Mouse (Mus musculus): Measurements from ENCODE around the gene Qdpr. TPM values are rescaled to one million over a fixed set of nuclear protein-coding genes. Genes with fewer than 3 reads are reported as not detected.

Qdpr gene
- 577 TPM for polyA plus RNA-seq (2014; fragmentation: Illumina TruSeq; extraction: RNeasy Lipid Tissue Mini Kit (QIAGEN cat#74804); ENCODE audit: low read depth, low replicate concordance)

DNA sequence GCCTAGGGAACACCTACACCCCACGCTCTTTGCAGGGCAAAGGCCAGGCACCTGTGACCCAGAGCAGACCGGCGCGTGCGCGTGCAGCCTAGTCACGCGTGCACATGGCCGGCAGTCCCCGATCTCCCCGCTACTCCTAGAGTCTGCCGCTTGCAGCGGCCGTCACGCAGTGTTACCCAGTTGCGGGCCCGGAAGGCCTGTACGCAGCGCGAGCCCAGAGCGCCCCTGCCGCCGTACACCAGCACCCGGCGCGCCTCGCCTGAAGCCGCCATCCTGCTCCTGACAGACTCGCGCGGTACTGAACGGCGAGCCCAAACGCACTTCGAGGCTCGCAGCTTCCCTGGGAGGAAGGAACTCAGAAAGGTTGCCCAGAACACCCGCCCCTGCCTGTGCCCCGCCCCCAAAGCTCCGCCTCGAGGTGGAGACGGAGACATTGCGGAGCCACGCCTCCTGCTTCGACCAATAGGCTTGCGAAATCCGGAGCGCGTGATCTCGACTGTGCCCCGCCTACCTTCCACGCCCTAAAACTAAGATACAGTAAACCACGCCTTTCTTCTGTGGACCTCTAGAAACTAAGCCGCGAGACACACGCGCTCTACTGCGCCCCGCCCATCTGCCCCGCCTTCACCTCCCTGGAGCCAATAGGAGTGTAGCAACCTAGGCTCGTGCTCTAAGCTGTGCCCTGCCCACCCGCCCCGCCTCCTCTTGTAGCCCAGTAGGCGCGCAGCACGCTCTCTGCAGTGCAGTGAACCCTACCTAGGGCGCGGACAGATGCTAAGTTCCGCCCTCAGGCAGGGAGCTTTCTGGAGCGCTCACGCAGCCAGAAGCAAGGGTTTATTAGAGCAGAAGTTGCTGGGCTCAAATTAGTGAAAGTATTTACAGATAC is at the start of gene Qdpr:
Gene Qdpr (minus strand): TSS at position 406 of the 886 bp plus-strand sequence.

DNA sequence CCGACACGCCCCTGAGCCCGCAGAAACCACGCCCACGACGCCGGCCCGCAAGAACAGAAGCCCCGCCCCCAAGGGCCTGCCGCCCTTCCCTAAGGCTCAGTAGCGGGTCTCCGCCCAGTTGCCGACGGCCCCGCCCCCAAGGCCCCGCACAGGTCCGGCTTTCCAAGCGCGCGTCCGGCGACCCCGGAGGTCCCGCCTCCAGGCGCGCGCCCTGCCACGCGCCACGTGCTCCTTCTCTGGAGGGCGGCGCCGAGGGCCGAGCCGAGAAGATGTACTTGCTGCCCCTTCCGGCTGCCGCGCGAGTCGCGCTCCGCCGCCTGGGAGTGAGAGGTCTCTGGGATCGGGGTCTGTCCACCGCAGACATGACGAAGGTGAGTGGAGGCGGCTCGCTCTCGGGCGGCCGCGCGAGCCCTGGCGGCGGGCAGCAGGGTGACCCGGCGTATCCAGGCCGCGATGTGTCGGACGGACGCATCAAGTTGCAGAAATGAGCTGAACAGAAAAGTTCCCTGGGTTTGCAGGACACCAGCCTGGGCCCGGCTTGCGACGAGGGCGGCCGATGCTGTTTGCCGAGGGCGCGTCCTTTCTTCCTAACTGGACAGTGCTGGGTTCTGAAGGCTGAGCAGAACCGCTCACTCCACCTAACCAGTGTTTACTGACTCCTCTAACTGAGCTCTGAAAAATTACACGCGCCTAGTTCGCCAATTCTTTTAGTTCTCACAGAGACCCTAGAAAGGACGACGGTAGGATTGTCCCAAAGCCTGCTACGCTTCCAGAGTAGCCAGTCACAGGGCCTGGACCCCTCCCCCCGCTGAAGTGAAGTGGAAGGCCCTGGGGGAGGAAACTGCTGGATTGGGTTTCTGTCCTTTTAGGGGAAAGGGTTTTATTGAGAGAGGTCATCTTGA is 43.4 kb upstream of the Qdpr start, which contains the start of gene Lap3:
Gene Lap3 (plus strand): TSS at position 184 of the 902 bp plus-strand sequence.

DNA sequence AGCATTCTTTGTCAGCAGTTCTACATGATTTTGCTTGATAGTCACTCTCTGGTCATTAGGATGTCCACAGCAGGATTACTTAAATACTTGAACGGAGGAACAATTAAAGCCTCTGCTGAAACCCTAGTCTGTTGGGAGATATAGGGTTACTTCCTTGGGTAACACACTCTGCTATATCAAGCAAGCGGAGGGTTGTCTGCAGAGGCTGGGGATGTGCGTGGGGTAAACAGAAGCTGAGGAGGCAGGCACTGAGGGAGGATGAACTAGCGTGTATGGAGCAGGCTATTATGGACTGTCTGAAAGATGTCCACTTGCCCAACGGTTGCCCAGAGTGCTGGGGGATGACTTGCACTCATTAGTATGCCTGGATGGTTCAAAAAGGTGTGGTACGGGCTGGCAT is 3.4 kb upstream of the Qdpr start, which contains the start of gene Clrn2:
Gene Clrn2 (plus strand): TSS at position 301 of the 400 bp plus-strand sequence.

Other genes with a start within 250 kb of the Qdpr start
- not detected for gene Clrn2, start 3.5 kb upstream of the Qdpr start, polyA plus RNA-seq (2014; fragmentation: Illumina TruSeq; extraction: RNeasy Lipid Tissue Mini Kit (QIAGEN cat#74804); ENCODE audit: low read depth, low replicate concordance)
- gene Lap3, start 43.1 kb upstream of the Qdpr start, polyA plus RNA-seq (2014; fragmentation: Illumina TruSeq; extraction: RNeasy Lipid Tissue Mini Kit (QIAGEN cat#74804); ENCODE audit: low read depth, low replicate concordance), result 287 TPM
- 23.7 TPM for gene Med28, start 70.0 kb upstream of the Qdpr start, polyA plus RNA-seq (2014; fragmentation: Illumina TruSeq; extraction: RNeasy Lipid Tissue Mini Kit (QIAGEN cat#74804); ENCODE audit: low read depth, low replicate concordance)
- gene Fam184b, start 189.4 kb upstream of the Qdpr start, polyA plus RNA-seq (2014; fragmentation: Illumina TruSeq; extraction: RNeasy Lipid Tissue Mini Kit (QIAGEN cat#74804); ENCODE audit: low read depth, low replicate concordance), result 0.24 TPM
- gene Ncapg, start 219.7 kb upstream of the Qdpr start, polyA plus RNA-seq (2014; fragmentation: Illumina TruSeq; extraction: RNeasy Lipid Tissue Mini Kit (QIAGEN cat#74804); ENCODE audit: low read depth, low replicate concordance), result 0.19 TPM